Mouse (Mus musculus) frontal cortex, postnatal 25 days (tissue): ENCODE measurements at regions not wholly inside any gene's neighbourhood (a gene's known extent, or its start where the extent isn't known, plus 50 kb on each side); places are given as distances from the start of the nearest gene placed in this dataset.
A peak's percentile ranks its signal among the peaks of the same experiment; 100 is the strongest.

Experiments used
- DNase-seq, 2 experiments: peaks; one replicate each; pipeline ENCODE4 v3.0.0; 2022; ENCODE audit warnings: low spot score in 2 of 2

GRCm38 (mm10) chr9:41577760-41578159 is 416.3 kb upstream of the Ubash3b start:
- no peak for DNase-seq

GRCm38 (mm10) chr9:41575826-41576225 is 414.3 kb upstream of the Ubash3b start:
- DNase-seq = no peak

DNA sequence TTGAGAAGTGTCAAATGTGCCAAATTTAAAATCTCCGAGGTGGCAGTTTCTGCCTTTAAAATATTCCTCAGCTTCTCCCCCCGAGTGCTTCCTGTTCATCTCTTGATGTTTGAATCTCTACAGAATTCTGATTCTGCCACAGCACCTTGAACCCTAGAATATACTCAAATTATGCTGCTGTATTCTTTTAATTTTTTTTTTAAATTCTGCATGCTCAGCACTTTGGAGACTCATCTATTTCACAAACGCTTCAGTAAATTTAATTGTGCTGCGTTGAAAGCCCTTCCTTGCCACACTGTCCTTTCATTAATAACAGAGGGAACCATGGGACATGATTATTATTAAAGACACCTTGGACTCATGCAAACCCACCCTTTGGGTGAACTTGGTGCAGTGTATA is 408.8 kb upstream of the Ubash3b start:
- no peak for DNase-seq

DNA sequence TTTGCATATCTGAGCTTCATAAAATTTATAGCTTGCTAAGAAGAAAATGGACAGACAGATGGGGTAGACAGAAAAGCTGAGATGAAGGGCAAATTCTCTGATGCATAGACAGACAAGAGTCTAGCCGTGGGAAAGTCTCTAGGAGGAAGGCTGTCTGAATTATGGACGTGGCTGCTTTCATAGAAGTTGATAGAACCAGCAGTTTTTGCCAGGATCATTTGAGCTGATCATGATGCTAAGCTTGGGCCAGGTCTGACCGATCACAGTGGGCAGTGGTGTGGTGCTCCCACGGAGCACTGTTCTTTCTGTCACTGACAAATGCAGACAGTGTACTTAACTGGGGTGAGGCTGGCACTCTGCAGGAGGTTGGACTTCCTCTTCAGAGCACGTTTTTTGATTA is 405.0 kb upstream of the Ubash3b start:
- no peak for DNase-seq

GRCm38 (mm10) chr9:41565784-41566183 is 404.3 kb upstream of the Ubash3b start:
- DNase-seq = no peak

DNA sequence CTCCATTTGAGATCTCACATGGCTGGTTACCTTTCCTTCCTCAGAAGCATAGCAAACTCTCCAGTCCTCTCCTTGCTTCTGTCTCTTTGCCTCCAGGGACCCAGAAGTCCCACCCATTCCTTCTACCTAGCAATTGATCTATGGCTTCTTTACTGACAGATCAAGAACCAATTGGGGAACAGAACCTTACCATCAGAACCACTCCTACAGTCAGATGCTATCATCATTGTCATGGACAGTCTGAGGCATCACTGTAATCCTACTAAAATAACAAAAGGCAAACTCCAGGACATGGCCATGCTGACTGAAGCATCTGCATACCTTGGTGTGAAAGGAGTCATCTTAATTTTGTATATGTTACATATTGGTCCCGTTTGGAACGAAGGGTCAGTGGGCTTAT is 401.9 kb upstream of the Ubash3b start:
- no peak for DNase-seq

GRCm38 (mm10) chr9:41558456-41558855 is 397.0 kb upstream of the Ubash3b start:
- no peak for DNase-seq

DNA sequence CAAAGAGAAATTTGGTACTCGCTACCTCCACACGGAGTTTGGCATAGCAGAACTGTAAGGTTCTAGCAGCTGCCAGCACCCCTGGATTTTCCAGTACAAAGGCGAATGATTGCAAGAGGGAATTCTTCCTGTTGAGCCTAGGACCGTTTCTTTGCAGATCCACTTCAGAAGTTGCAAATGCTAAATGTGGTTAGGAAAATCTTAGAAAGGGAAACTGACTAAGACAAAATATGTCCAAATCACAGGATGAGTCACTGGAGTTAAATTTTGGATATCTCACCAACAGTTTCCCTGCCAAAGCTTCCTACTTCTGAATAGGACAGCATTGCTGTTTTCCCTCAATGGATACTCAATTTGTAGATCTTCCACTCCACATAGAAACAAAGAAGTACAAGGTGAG is 395.4 kb upstream of the Ubash3b start:
- DNase-seq = no peak

DNA sequence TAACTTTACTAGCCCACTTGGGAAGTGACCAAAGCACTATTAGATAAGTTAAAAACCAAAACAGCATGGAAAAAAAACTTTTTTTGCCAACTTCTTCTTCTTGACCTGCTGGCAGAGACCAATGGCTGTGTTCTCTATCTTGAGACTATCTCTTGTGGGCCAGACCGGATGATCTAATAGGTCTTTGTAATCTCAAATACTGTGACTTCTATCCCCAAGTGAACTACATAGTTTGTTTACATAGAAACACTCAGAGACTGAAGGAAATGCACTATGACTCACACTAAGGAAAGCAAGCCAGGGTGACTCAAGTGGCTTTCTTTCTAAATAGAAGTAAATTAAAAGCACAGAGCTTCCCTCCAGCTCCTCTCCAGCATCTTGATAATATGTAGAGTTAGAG is 384.3 kb upstream of the Ubash3b start:
- no peak for DNase-seq

- no peak for DNase-seq
Measured at GRCm38 (mm10) chr9:41542511-41542910, 381.0 kb upstream of the Ubash3b start.

GRCm38 (mm10) chr9:41541327-41541726 is 379.8 kb upstream of the Ubash3b start:
- no peak for DNase-seq

GRCm38 (mm10) chr9:41532786-41533185 is 371.3 kb upstream of the Ubash3b start:
- DNase-seq = no peak

GRCm38 (mm10) chr9:41532290-41532689 is 370.8 kb upstream of the Ubash3b start:
- no peak for DNase-seq

DNA sequence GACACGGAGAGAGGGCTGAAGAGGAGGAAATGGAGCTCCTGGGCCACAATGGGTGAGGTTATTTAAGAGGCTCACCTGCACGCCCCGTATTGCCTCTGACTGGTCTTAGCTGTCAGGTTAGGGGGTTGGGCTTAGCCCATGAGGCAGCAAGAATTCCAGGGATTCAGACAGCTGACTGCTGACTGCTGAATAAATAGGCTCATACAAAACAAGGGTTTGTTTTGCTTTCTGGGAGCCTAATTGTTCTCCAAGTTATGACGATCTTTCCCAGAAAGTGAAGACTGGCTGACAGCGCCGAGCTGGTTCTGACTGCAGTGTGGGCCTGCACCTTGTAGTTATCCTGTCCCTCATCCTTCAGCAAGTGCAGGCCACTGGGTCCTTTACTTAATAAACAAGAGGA is 370.1 kb upstream of the Ubash3b start:
- DNase-seq = no peak

DNA sequence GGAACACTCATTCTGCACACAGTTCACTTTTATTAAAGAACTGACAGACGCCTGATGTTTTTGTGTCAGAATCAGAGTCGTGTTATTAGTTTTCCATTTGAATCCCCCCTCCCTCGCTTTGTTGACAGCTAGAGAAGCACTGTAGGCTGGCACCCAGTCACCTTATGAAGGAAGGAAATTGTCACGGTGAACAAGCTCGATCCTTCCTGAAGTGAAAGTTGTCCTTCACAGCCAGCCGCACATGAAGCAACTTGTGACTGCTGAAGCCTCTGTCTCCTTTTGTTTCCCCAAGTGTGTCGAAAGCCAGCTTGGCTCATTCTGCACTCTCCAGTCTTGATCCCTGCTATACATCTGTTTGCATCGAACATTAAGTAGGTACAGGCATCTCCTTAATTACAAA is 364.6 kb upstream of the Ubash3b start:
- no peak for DNase-seq

- no peak for DNase-seq
Measured at GRCm38 (mm10) chr9:41525534-41525933, 364.0 kb upstream of the Ubash3b start.

DNA sequence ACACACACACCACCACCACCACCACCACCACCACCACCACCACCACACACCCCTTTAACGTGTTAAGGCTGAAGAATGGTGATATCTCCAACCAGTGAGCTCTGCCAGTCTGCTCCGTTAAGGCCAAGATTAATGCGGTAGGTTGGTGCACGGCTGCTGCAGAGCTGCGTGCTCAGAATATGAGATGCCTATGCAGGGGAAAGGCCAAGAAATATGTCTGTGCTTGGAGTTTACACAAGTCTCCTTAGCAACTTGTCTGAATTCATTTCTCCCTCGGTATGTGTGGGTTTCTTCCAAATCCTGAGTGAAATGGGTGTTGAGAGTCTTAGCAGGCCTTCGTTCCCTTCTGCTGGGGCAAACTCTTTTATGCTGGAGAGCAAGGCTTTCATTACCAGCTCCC is 363.1 kb upstream of the Ubash3b start:
- peak in 1 of 2 experiments; percentile 14 for DNase-seq

DNA sequence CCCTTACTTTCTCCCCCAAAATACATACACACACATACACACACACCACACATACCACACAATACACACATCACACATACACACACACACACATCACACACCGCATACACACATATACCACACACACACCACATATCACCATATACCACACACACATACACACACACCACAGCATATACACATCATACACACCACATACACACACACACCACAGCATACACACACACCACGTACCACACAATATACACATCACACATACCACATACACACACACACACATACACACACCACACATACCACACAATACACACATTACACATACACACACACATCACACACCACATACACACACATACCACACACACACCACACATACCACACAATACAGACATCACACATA is 362.5 kb upstream of the Ubash3b start:
- DNase-seq = no peak

DNA sequence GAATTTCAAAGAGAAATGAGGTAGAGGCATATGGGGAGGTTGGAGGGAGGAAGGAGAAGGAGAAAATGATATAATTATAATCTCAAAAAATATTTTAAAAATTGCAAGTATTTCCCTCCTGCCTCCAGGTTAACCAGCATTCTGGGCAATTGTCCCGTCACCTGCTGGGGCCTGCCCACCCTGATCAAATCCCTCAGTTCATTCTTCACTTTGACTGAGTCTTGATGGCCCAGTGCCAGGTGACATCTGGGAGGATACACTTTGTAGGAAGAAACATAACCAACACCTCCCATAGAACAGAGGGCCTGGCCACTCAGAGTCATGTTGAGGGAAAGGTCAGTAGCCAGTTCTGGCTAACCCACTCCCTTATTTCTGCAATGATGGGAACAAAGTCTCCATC is 360.8 kb upstream of the Ubash3b start:
- no peak for DNase-seq

GRCm38 (mm10) chr9:41517787-41518186 is 356.3 kb upstream of the Ubash3b start:
- DNase-seq = no peak

DNA sequence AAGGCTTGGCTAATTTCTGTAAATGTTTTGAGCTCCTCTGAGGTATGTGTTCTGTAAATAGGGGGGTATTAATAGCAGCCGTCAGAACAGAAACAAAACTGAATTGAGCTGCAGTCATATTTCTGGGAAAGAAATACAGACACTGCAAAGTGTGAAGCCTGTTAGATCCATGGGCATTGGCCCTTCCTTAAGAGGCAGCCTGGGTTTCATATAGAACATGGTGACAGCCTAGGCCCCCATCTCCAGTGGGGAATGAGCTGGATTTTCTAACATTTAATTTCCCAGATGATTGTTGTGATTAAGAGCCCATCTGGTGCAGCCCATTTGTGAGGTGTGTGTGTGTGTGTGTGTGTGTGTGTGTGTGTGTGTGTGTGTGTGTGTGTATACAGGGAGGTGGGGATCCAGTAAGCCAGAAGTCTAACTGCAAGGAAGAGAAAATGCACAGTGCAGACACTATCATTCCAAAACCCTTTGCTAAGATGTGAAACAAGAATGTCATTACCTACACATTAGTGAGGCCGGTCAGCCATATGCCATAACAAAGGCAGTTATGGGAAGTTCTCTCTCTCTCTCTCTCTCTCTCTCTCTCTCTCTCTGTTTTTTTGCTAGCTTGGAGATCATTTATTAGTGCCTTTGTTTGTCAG is 355.7 kb upstream of the Ubash3b start:
- no peak for DNase-seq

- DNase-seq = no peak
Measured at GRCm38 (mm10) chr9:41515192-41515591, 353.7 kb upstream of the Ubash3b start.

DNA sequence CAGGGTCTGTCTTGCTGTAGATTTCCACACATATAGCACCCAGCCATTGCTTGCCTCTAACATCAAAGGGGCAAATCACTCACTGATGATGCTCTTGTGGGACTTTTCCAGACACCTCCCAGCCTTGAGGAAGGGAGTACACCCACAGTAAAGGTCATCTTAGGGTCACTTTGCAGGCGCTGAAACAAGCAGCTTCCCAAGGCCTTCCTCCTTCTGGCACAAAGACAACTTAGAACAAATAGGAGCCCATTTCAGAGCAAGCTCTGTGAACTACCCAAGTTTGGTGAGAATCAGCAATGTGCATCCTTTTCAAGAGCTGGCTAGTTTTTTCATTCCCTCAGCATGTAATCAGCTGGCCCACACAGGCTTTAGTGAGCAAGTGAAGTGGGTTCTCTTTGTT is 352.2 kb upstream of the Ubash3b start:
- DNase-seq = no peak

- no peak for DNase-seq
Measured at GRCm38 (mm10) chr9:41509597-41509996, 348.1 kb upstream of the Ubash3b start.
